8 mouse cellular contexts compared by ENCODE assay signal in the genomic region with DNA sequence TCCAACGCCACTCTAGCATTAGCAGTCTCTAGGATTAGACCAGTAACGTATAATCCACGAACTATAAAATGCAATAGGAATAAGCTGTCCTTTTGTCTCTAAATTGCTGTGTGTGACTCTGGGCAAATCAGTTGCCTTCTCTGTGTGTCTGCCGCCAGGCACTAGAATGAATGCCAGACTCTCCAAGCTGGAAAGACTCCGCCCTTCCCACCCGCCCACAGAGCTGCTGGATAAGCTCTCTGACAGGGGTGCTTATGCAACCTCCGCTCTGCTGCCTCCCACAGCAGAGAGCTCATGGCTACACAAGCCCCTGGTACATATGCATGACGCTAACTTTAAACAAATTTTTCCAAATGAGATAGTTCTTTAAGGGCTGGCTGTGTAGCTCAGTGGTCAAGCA. TPM values are rescaled to one million over a fixed set of nuclear protein-coding genes. Genes with fewer than 3 reads are reported as not detected.
DNase-seq lines count a peak whose midpoint lies in the region; ATAC-seq lines count a peak whose summit lies in the region.
"Had no signal": no experiment of that assay in that cellular context is flagged by ENCODE, and none has a peak within 500 bp of the region (broad histone marks: within the 10 kb centered on the region; RNA-seq: fewer than 3 reads in every experiment).

No protein-coding gene starts in this region.

- no peak for ATAC-seq in hindbrain, embryonic 16.5 days

- H3K9ac ChIP-seq in hindbrain, embryonic 16.5 days (ENCODE audit: low read depth, low read length): no peak overlapping the region

- no peaks in the 10 kb centered on the region for H3K27me3 ChIP-seq in hindbrain, embryonic 16.5 days (replicated peaks; ENCODE audit: control insufficient read depth, insufficient read depth, low read length)

- DNase-seq in urinary bladder, postnatal 14 days (ENCODE audit: low spot score): peak; percentile 62
- no peak for DNase-seq in urinary bladder, postnatal 10 days (ENCODE audit: low spot score)
- DNase-seq in frontal cortex, adult 2 months (ENCODE audit: extremely low spot score in 1 of 2, low spot score in 1 of 2): peak; percentile 70 to 83
- DNase-seq in heart, postnatal 4 days: peak; percentile 68
- DNase-seq in left cerebral cortex, adult 9 months (ENCODE audit: low spot score in 2 of 2): peak; percentile 69 to 77
- peak; percentile 63 for DNase-seq in right cerebral cortex, postnatal 14 days

- H3K4me2 ChIP-seq in hindbrain, embryonic 16.5 days (ENCODE audit: low read length): no peak overlapping the region

- H3K27ac ChIP-seq in hindbrain, embryonic 16.5 days (ENCODE audit: low read depth, low read length): no peak overlapping the region
- H3K27ac ChIP-seq: macrophage had no signal

- no peaks in the 10 kb centered on the region for H3K36me3 ChIP-seq in hindbrain, embryonic 16.5 days (ENCODE audit: control insufficient read depth, insufficient read depth, low read length)

- WGBS in hindbrain, embryonic 16.5 days: 50% methylated on average over 8 of the region's 8 CpGs

- H3K9me3 ChIP-seq in hindbrain, embryonic 16.5 days (ENCODE audit: control insufficient read depth, low read length): no peaks in the 10 kb centered on the region

- H3K4me3 ChIP-seq in hindbrain, embryonic 16.5 days (ENCODE audit: low read length): no peak overlapping the region

- H3K4me1 ChIP-seq in hindbrain, embryonic 16.5 days (ENCODE audit: control insufficient read depth, insufficient read depth, low read depth, low read length): peaks cover 11% of the 10 kb centered on the region

RNA-seq across cellular contexts. Expression of a gene that starts 17.1 kb away (rescaled TPM):
- polyA plus RNA-seq in frontal cortex, adult 2 months (2012; rRNA removed): 0.22 and 0.23 TPM in 2 replicates
- under 1 TPM in 1 of 2 experiments, not detected in 1; 0.07 TPM for total RNA-seq in heart, postnatal 4 days (2021)
- not detected in 2 replicates for polyA plus RNA-seq in hindbrain, embryonic 16.5 days (2015; fragmentation: Nextera tagmentation; extraction: Ambion mirVana)
- polyA plus RNA-seq: macrophage had no signal

RNA-seq across cellular contexts. Expression of a gene that starts 39.8 kb away (rescaled TPM):
- 6.6 and 8.3 TPM in 2 replicates for polyA plus RNA-seq in frontal cortex, adult 2 months (2012; rRNA removed)
- total RNA-seq in heart, postnatal 4 days (2021): under 1 TPM in 1 of 2 experiments, not detected in 1; 0.12 TPM
- polyA plus RNA-seq in hindbrain, embryonic 16.5 days (2015; fragmentation: Nextera tagmentation; extraction: Ambion mirVana): 2.4 TPM in 2 replicates
